Mouse (Mus musculus) C2C12 (cell line): Measurements from ENCODE around the gene Nudt14.

Experiments
- CEBPB ChIP-seq: IDR thresholded peaks from one replicate; pipeline ENCODE4 v1.6.1; 2011; ENCODE audit warnings: low read depth, mild to moderate bottlenecking, control low read depth, moderate library complexity
- CTCF ChIP-seq: IDR thresholded peaks from one replicate; pipeline ENCODE4 v1.5.1; 2011; ENCODE audit not compliant: control insufficient read depth, insufficient read depth, insufficient read length
- MAX ChIP-seq: IDR thresholded peaks from one replicate; pipeline ENCODE4 v1.6.1; 2011; ENCODE audit warnings: mild to moderate bottlenecking, control low read depth
- MYOD1 ChIP-seq: IDR thresholded peaks from one replicate; pipeline ENCODE4 v1.6.1; 2011; ENCODE audit warnings: low read depth; ENCODE audit not compliant: control insufficient read depth, insufficient read length
- MYOG ChIP-seq: IDR thresholded peaks from one replicate; pipeline ENCODE4 v1.6.1; 2011; ENCODE audit not compliant: control insufficient read depth, insufficient read length; ENCODE audit errors: extremely low read depth
- USF1 ChIP-seq: IDR thresholded peaks from one replicate; pipeline ENCODE4 v1.6.1; 2011; ENCODE audit warnings: low read depth, mild to moderate bottlenecking, control low read depth, moderate library complexity

DNA sequence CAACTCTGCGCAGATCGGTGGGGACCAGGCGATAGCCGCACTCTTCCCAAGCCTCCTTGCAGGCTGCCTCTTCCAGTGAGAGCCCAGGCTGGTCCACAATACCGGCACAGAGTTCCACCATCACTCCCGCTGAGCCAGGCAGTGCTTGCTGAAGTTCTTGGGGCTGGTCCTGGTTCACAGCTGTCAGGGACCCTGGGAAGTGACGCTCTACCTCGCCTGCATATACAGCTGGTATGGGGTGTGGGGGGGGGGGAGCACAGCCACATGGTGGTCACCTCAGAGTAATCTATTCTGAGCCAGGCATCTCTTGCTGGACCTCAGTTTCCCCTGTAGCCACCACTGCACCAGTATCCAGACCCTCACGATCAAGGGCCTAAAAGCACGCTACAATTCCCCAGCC lies 3.6 kb downstream of the Nudt14 start:
- no peak for TF ChIP-seq CTCF
- TF ChIP-seq MYOG = no peak
- no peak for TF ChIP-seq USF1
- no peak for TF ChIP-seq MYOD1
- no peak for TF ChIP-seq MAX
- no peak for TF ChIP-seq CEBPB
